Mouse (Mus musculus): ENCODE data around the gene Ndufab1. TPM values are rescaled to one million over a fixed set of nuclear protein-coding genes. Genes with fewer than 3 reads are reported as not detected.

Ndufab1 gene
- 620 and 633 TPM in 2 replicates for polyA plus RNA-seq (2014; fragmentation: Nextera tagmentation; extraction: Ambion mirVana)

- peak within 1 kb of the TSS; percentile 55 for H3K4me3 ChIP-seq (ENCODE audit: low read depth, low read length)
- H3K4me2 ChIP-seq = peak within 1 kb of the TSS; percentile 92
- WGBS = under 1% methylated on average over 37 of the region's 43 CpGs
- no peaks in the 10 kb centered on the region for H3K9me3 ChIP-seq (ENCODE audit: low read depth, low read length)
- TF ChIP-seq CTCF (IDR thresholded peaks at IDR 0.05; ENCODE audit: low read depth) = peak; percentile 68
- H3K27ac ChIP-seq (ENCODE audit: low read depth) = no peak within 1 kb of the TSS
- H3K36me3 ChIP-seq (ENCODE audit: insufficient read depth) = peaks cover 24% of the 10 kb centered on the region
- DNase-seq (peak; percentile 97), ATAC-seq (ENCODE audit: insufficient read depth) (peak; percentile 99)
- H3K4me1 ChIP-seq (ENCODE audit: insufficient read depth) = peaks cover 5% of the 10 kb centered on the region
- H3K9ac ChIP-seq = peak within 1 kb of the TSS; percentile 67
- no peaks in the 10 kb centered on the region for H3K27me3 ChIP-seq (ENCODE audit: insufficient read depth, low read length)
Observed at GRCm38 (mm10) chr7:122101747-122102244, at the start of gene Ndufab1. Gene Ndufab1, minus strand, starts transcription at chr7:122101886.

- ATAC-seq (ENCODE audit: insufficient read depth) (no peak), DNase-seq (no peak)
- H3K4me1 ChIP-seq (ENCODE audit: insufficient read depth) = no peaks in the 10 kb centered on the region
- H3K9me3 ChIP-seq (ENCODE audit: low read depth, low read length) = no peaks in the 10 kb centered on the region
- no peak overlapping the region for H3K9ac ChIP-seq
- H3K36me3 ChIP-seq (ENCODE audit: insufficient read depth) = peaks cover 94% of the 10 kb centered on the region
- H3K4me3 ChIP-seq (ENCODE audit: low read depth, low read length) = no peak overlapping the region
- H3K27ac ChIP-seq (ENCODE audit: low read depth) = no peak overlapping the region
- TF ChIP-seq CTCF (IDR thresholded peaks at IDR 0.05; ENCODE audit: low read depth) = no peak
- H3K27me3 ChIP-seq (ENCODE audit: insufficient read depth, low read length) = no peaks in the 10 kb centered on the region
- no peak overlapping the region for H3K4me2 ChIP-seq
Observed at GRCm38 (mm10) chr7:122140991-122141390, 39.3 kb upstream of the Ndufab1 start.

- no peak overlapping the region for H3K4me3 ChIP-seq (ENCODE audit: low read depth, low read length)
- no peaks in the 10 kb centered on the region for H3K9me3 ChIP-seq (ENCODE audit: low read depth, low read length)
- peaks cover 85% of the 10 kb centered on the region for H3K36me3 ChIP-seq (ENCODE audit: insufficient read depth)
- no peak overlapping the region for H3K9ac ChIP-seq
- DNase-seq (no peak), ATAC-seq (ENCODE audit: insufficient read depth) (no peak)
- 91% methylated on average over 5 of the region's 5 CpGs for WGBS
- no peak overlapping the region for H3K27ac ChIP-seq (ENCODE audit: low read depth)
- peaks cover 3% of the 10 kb centered on the region; the same call in 1 of the 2 replicates for H3K4me1 ChIP-seq (ENCODE audit: insufficient read depth)
- H3K4me2 ChIP-seq = no peak overlapping the region
- TF ChIP-seq CTCF (IDR thresholded peaks at IDR 0.05; ENCODE audit: low read depth) = no peak
- no peaks in the 10 kb centered on the region for H3K27me3 ChIP-seq (ENCODE audit: insufficient read depth, low read length)
Observed at GRCm38 (mm10) chr7:122138190-122138589, 36.5 kb upstream of the Ndufab1 start.

- H3K27me3 ChIP-seq (ENCODE audit: insufficient read depth, low read length) = no peaks in the 10 kb centered on the region
- H3K9me3 ChIP-seq (ENCODE audit: low read depth, low read length) = no peaks in the 10 kb centered on the region
- DNase-seq = no peak
- no peak overlapping the region for H3K4me2 ChIP-seq
- H3K9ac ChIP-seq = no peak overlapping the region
- H3K36me3 ChIP-seq (ENCODE audit: insufficient read depth) = peaks cover 75% of the 10 kb centered on the region
- H3K27ac ChIP-seq (ENCODE audit: low read depth) = no peak overlapping the region
- no peak for ATAC-seq (ENCODE audit: insufficient read depth)
- no peak for TF ChIP-seq CTCF (IDR thresholded peaks at IDR 0.05; ENCODE audit: low read depth)
- H3K4me3 ChIP-seq (ENCODE audit: low read depth, low read length) = no peak overlapping the region
- H3K4me1 ChIP-seq (ENCODE audit: insufficient read depth) = peaks cover 3% of the 10 kb centered on the region; the same call in 1 of the 2 replicates
Observed at GRCm38 (mm10) chr7:122137071-122137470, 35.4 kb upstream of the Ndufab1 start.

- DNase-seq = peak; percentile 22
- ATAC-seq (ENCODE audit: insufficient read depth) = no peak
- Histone ChIP-seq H3K27me3 (ENCODE audit: insufficient read depth, low read length) (no peaks in the 10 kb centered on the region), H3K9me3 (ENCODE audit: low read depth, low read length) (no peaks in the 10 kb centered on the region), H3K27ac (ENCODE audit: low read depth) (no peak overlapping the region), H3K9ac (no peak overlapping the region), H3K4me2 (no peak overlapping the region), H3K36me3 (ENCODE audit: insufficient read depth) (peaks cover 57% of the 10 kb centered on the region), H3K4me3 (ENCODE audit: low read depth, low read length) (no peak overlapping the region), H3K4me1 (ENCODE audit: insufficient read depth) (peaks cover 3% of the 10 kb centered on the region; the same call in 1 of the 2 replicates)
- WGBS = 70% methylated on average over 10 of the region's 10 CpGs
- TF ChIP-seq CTCF (IDR thresholded peaks at IDR 0.05; ENCODE audit: low read depth) = peak; percentile 39
Observed at GRCm38 (mm10) chr7:122135070-122135469, 33.4 kb upstream of the Ndufab1 start.

- H3K27ac ChIP-seq (ENCODE audit: low read depth) = peak overlapping the region; percentile 70
- WGBS = 14% methylated on average over 8 of the region's 8 CpGs
- TF ChIP-seq CTCF (IDR thresholded peaks at IDR 0.05; ENCODE audit: low read depth) = no peak
- DNase-seq (no peak), ATAC-seq (ENCODE audit: insufficient read depth) (no peak)
- peaks cover 3% of the 10 kb centered on the region; the same call in 1 of the 2 replicates for H3K4me1 ChIP-seq (ENCODE audit: insufficient read depth)
- peaks cover 45% of the 10 kb centered on the region for H3K36me3 ChIP-seq (ENCODE audit: insufficient read depth)
- H3K4me2 ChIP-seq = peak overlapping the region; percentile 69
- H3K27me3 ChIP-seq (ENCODE audit: insufficient read depth, low read length) = no peaks in the 10 kb centered on the region
- no peaks in the 10 kb centered on the region for H3K9me3 ChIP-seq (ENCODE audit: low read depth, low read length)
- H3K4me3 ChIP-seq (ENCODE audit: low read depth, low read length) = peak overlapping the region; percentile 91
- H3K9ac ChIP-seq = peak overlapping the region; percentile 87
Observed at GRCm38 (mm10) chr7:122133338-122133625, 31.6 kb upstream of the Ndufab1 start.

- under 1% methylated on average over 54 of the region's 54 CpGs for WGBS
- H3K4me1 ChIP-seq (ENCODE audit: insufficient read depth) = peaks cover 3% of the 10 kb centered on the region; the same call in 1 of the 2 replicates
- H3K27me3 ChIP-seq (ENCODE audit: insufficient read depth, low read length) = no peaks in the 10 kb centered on the region
- TF ChIP-seq CTCF (IDR thresholded peaks at IDR 0.05; ENCODE audit: low read depth) = no peak
- DNase-seq (peak; percentile 99), ATAC-seq (ENCODE audit: insufficient read depth) (peak; percentile 99)
- peak within 1 kb of the TSS; percentile 91 for H3K4me3 ChIP-seq (ENCODE audit: low read depth, low read length)
- H3K36me3 ChIP-seq (ENCODE audit: insufficient read depth) = peaks cover 45% of the 10 kb centered on the region
- H3K9me3 ChIP-seq (ENCODE audit: low read depth, low read length) = no peaks in the 10 kb centered on the region
- peak within 1 kb of the TSS; percentile 87 for H3K9ac ChIP-seq
- H3K4me2 ChIP-seq = peak within 1 kb of the TSS; percentile 69
- H3K27ac ChIP-seq (ENCODE audit: low read depth) = peak within 1 kb of the TSS; percentile 70
Observed at GRCm38 (mm10) chr7:122132497-122133337, 31.0 kb upstream of the Ndufab1 start, which contains the start of the genes Palb2 and Dctn5. Gene Palb2, minus strand, starts transcription at chr7:122132985. Gene Dctn5, plus strand, starts transcription at chr7:122133041.

Data from lung, embryonic 14.5 days (tissue).